Mouse (Mus musculus) midbrain, embryonic 12.5 days (tissue): Measurements from ENCODE around the gene Col16a1. TPM values are rescaled to one million over a fixed set of nuclear protein-coding genes. Genes with fewer than 3 reads are reported as not detected.

ENCODE experiments used
- ATAC-seq: fragments of 200-750 bp; cut with Nextera tagmentation; 2 replicates; pipeline ENCODE4 v1.8.0; 2017; ENCODE audit warnings: low read depth, moderate TSS enrichment, moderate library complexity; ENCODE audit not compliant: low FRiP score
- H3K27ac ChIP-seq: fragments of 300-500 bp; sonication (generic); replicated peaks from 2 replicates; pipeline ENCODE4 v1.5.1; 2016; ENCODE audit warnings: mild to moderate bottlenecking
- H3K27me3 ChIP-seq: fragments of 300-500 bp; sonication (generic); 2 replicates; pipeline ENCODE4 v1.6.1; 2016; ENCODE audit warnings: mild to moderate bottlenecking
- H3K36me3 ChIP-seq: fragments of 300-500 bp; sonication (generic); 2 replicates; pipeline ENCODE4 v1.6.1; 2016
- H3K4me1 ChIP-seq: fragments of 300-500 bp; sonication (generic); 2 replicates; pipeline ENCODE4 v1.6.1; 2016
- H3K4me2 ChIP-seq: fragments of 300-500 bp; sonication (generic); replicated peaks from 2 replicates; pipeline ENCODE4 v1.6.1; 2016; ENCODE audit warnings: mild to moderate bottlenecking, moderate library complexity
- H3K4me3 ChIP-seq: fragments of 300-500 bp; sonication (generic); 2 replicates; pipeline ENCODE4 v1.5.1; 2016; ENCODE audit warnings: mild to moderate bottlenecking
- H3K9ac ChIP-seq: fragments of 300-500 bp; sonication (generic); replicated peaks from 2 replicates; pipeline ENCODE4 v1.6.1; 2016; ENCODE audit warnings: mild to moderate bottlenecking, moderate library complexity
- H3K9me3 ChIP-seq: fragments of 300-500 bp; sonication (generic); 2 replicates; pipeline ENCODE4 v1.6.1; 2016; ENCODE audit warnings: mild to moderate bottlenecking
- WGBS: fragments of 180-500 bp; shearing (Covaris S2); methylation state at CpG from one replicate; pipeline ENCODE4 v1.1.7; 2016; 5-methylcytosine and 5-hydroxymethylcytosine counted together
- polyA plus RNA-seq: library from polyadenylated mRNA; unstranded; fragments of >200 nt; fragmentation: Nextera tagmentation; extraction: Ambion mirVana; gene quantifications from 2 replicates; pipeline ENCODE4 v1.2.1, GENCODE M21; 2016

Col16a1 gene
- polyA plus RNA-seq, 1 experiment from 2014 or later, result 28.9 TPM

GRCm38 (mm10) chr4:130050056-130050824, 2.6 kb downstream of the Col16a1 start:
- H3K4me1 ChIP-seq, result peaks cover 25% of the 10 kb centered on the region

GRCm38 (mm10) chr4:130052283-130052682, 4.6 kb downstream of the Col16a1 start:
- Histone ChIP-seq H3K9me3 (no peaks in the 10 kb centered on the region), H3K4me3 (no peak overlapping the region), H3K27me3 (peaks cover 32% of the 10 kb centered on the region), H3K4me1 (peaks cover 31% of the 10 kb centered on the region), H3K9ac (no peak overlapping the region), H3K36me3 (no peaks in the 10 kb centered on the region), H3K4me2 (no peak overlapping the region), H3K27ac (no peak overlapping the region)
- ATAC-seq, result no peak
- WGBS, result 85% methylated on average over 3 of the region's 3 CpGs

More at GRCm38 (mm10) chr4:130050056-130050824, 2.6 kb downstream of the Col16a1 start:
- H3K27ac ChIP-seq, result no peak overlapping the region
- H3K9me3 ChIP-seq, result no peaks in the 10 kb centered on the region
- H3K4me3 ChIP-seq, result no peak overlapping the region
- H3K27me3 ChIP-seq, result peaks cover 52% of the 10 kb centered on the region
- no peaks in the 10 kb centered on the region for H3K36me3 ChIP-seq
- H3K9ac ChIP-seq, result no peak overlapping the region
- H3K4me2 ChIP-seq, result no peak overlapping the region
- no peak for ATAC-seq
- WGBS, result 86% methylated on average over 8 of the region's 8 CpGs

GRCm38 (mm10) chr4:130053111-130053510, 5.5 kb downstream of the Col16a1 start:
- 90% methylated on average over 9 of the region's 9 CpGs for WGBS
- Histone ChIP-seq H3K27ac (no peak overlapping the region), H3K9ac (no peak overlapping the region), H3K4me2 (no peak overlapping the region), H3K4me1 (peaks cover 23% of the 10 kb centered on the region), H3K4me3 (no peak overlapping the region), H3K9me3 (no peaks in the 10 kb centered on the region), H3K36me3 (no peaks in the 10 kb centered on the region), H3K27me3 (peaks cover 24% of the 10 kb centered on the region)
- no peak for ATAC-seq

- no peak for ATAC-seq
- Histone ChIP-seq H3K9me3 (no peaks in the 10 kb centered on the region), H3K4me2 (no peak overlapping the region), H3K27ac (no peak overlapping the region), H3K4me1 (peaks cover 21% of the 10 kb centered on the region), H3K4me3 (no peak overlapping the region), H3K36me3 (no peaks in the 10 kb centered on the region), H3K9ac (no peak overlapping the region), H3K27me3 (peaks cover 8% of the 10 kb centered on the region)
- 47% methylated on average over 1 of the region's 1 CpGs for WGBS
Measured at GRCm38 (mm10) chr4:130054727-130055126, 7.1 kb downstream of the Col16a1 start.

- Histone ChIP-seq H3K4me2 (no peak overlapping the region), H3K4me3 (no peak overlapping the region), H3K9me3 (no peaks in the 10 kb centered on the region), H3K9ac (no peak overlapping the region), H3K27ac (no peak overlapping the region), H3K4me1 (peaks cover 21% of the 10 kb centered on the region), H3K27me3 (peaks cover 1% of the 10 kb centered on the region), H3K36me3 (no peaks in the 10 kb centered on the region)
- 90% methylated on average over 14 of the region's 14 CpGs for WGBS
- ATAC-seq, result no peak
Measured at GRCm38 (mm10) chr4:130055160-130056010, 7.7 kb downstream of the Col16a1 start.

GRCm38 (mm10) chr4:130056011-130056322, 8.3 kb downstream of the Col16a1 start:
- Histone ChIP-seq H3K27ac (no peak overlapping the region), H3K27me3 (no peaks in the 10 kb centered on the region), H3K4me3 (no peak overlapping the region), H3K36me3 (no peaks in the 10 kb centered on the region), H3K9me3 (no peaks in the 10 kb centered on the region), H3K9ac (no peak overlapping the region), H3K4me1 (peaks cover 21% of the 10 kb centered on the region), H3K4me2 (no peak overlapping the region)
- no peak for ATAC-seq
- 43% methylated on average over 3 of the region's 3 CpGs for WGBS

GRCm38 (mm10) chr4:130056471-130056870, 8.8 kb downstream of the Col16a1 start:
- H3K27me3 ChIP-seq, result no peaks in the 10 kb centered on the region
- no peak overlapping the region for H3K27ac ChIP-seq
- no peak for ATAC-seq

GRCm38 (mm10) chr4:130060937-130061336, 13.3 kb downstream of the Col16a1 start:
- H3K9ac ChIP-seq, result no peak overlapping the region
- no peaks in the 10 kb centered on the region for H3K27me3 ChIP-seq
- H3K27ac ChIP-seq, result no peak overlapping the region
- no peak overlapping the region for H3K4me3 ChIP-seq
- peaks cover 10% of the 10 kb centered on the region for H3K4me1 ChIP-seq
- no peak overlapping the region for H3K4me2 ChIP-seq
- no peaks in the 10 kb centered on the region for H3K9me3 ChIP-seq
- H3K36me3 ChIP-seq, result no peaks in the 10 kb centered on the region
- no peak for ATAC-seq

More at GRCm38 (mm10) chr4:130056471-130056870, 8.8 kb downstream of the Col16a1 start:
- Histone ChIP-seq H3K9ac (no peak overlapping the region), H3K4me1 (peaks cover 21% of the 10 kb centered on the region), H3K9me3 (no peaks in the 10 kb centered on the region), H3K36me3 (no peaks in the 10 kb centered on the region), H3K4me2 (no peak overlapping the region), H3K4me3 (no peak overlapping the region)
- 44% methylated on average over 3 of the region's 3 CpGs for WGBS

GRCm38 (mm10) chr4:130063191-130063590, 15.6 kb downstream of the Col16a1 start:
- Histone ChIP-seq H3K4me3 (no peak overlapping the region), H3K4me1 (no peaks in the 10 kb centered on the region), H3K4me2 (no peak overlapping the region), H3K9me3 (no peaks in the 10 kb centered on the region), H3K27ac (no peak overlapping the region), H3K9ac (no peak overlapping the region), H3K27me3 (no peaks in the 10 kb centered on the region), H3K36me3 (no peaks in the 10 kb centered on the region)
- WGBS, result 82% methylated on average over 7 of the region's 7 CpGs
- no peak for ATAC-seq

- WGBS, result 9% methylated on average over 8 of the region's 8 CpGs
- no peak for ATAC-seq
- Histone ChIP-seq H3K4me1 (no peaks in the 10 kb centered on the region), H3K4me3 (no peak overlapping the region), H3K9ac (no peak overlapping the region), H3K27ac (no peak overlapping the region), H3K4me2 (no peak overlapping the region), H3K27me3 (no peaks in the 10 kb centered on the region; the same call in 1 of the 2 replicates), H3K36me3 (no peaks in the 10 kb centered on the region), H3K9me3 (no peaks in the 10 kb centered on the region)
Measured at GRCm38 (mm10) chr4:130066816-130067215, 19.2 kb downstream of the Col16a1 start.

GRCm38 (mm10) chr4:130070523-130070922, 22.9 kb downstream of the Col16a1 start:
- H3K27ac ChIP-seq, result no peak overlapping the region
- H3K9ac ChIP-seq, result no peak overlapping the region
- 0 out of 2 replicates have a peak, but pooled peaks cover 3% of the 10 kb centered on the region for H3K4me1 ChIP-seq
- no peak overlapping the region for H3K4me2 ChIP-seq
- peaks cover 6% of the 10 kb centered on the region; the same call in 1 of the 2 replicates for H3K27me3 ChIP-seq
- no peak for ATAC-seq
- H3K4me3 ChIP-seq, result no peak overlapping the region
- H3K9me3 ChIP-seq, result no peaks in the 10 kb centered on the region
- WGBS, result 69% methylated on average over 3 of the region's 3 CpGs
- H3K36me3 ChIP-seq, result no peaks in the 10 kb centered on the region

- H3K9ac ChIP-seq, result no peak overlapping the region
- H3K36me3 ChIP-seq, result no peaks in the 10 kb centered on the region
- no peak overlapping the region for H3K27ac ChIP-seq
- WGBS, result 85% methylated on average over 2 of the region's 2 CpGs
- peaks cover 7% of the 10 kb centered on the region; the same call in 1 of the 2 replicates for H3K4me1 ChIP-seq
- no peak for ATAC-seq
- H3K27me3 ChIP-seq, result peaks cover 17% of the 10 kb centered on the region
- H3K4me2 ChIP-seq, result no peak overlapping the region
- no peak overlapping the region for H3K4me3 ChIP-seq
- H3K9me3 ChIP-seq, result no peaks in the 10 kb centered on the region
Measured at GRCm38 (mm10) chr4:130071758-130072157, 24.1 kb downstream of the Col16a1 start.
